Mouse (Mus musculus) gastrocnemius, adult 18-20 months (tissue): Measurements from ENCODE around the gene Nit2. TPM values are rescaled to one million over a fixed set of nuclear protein-coding genes. Genes with fewer than 3 reads are reported as not detected.

Experiments used
- DNase-seq: peaks from one replicate; pipeline ENCODE4 v3.0.0; 2021; ENCODE audit warnings: low spot score
- total RNA-seq, 2 experiments: library from RNA; stranded (reverse); gene quantifications; 2 replicates each; pipeline ENCODE4 v1.2.3; 2021

Gene Nit2
- total RNA-seq, 2 experiments from 2014 or later, result 19.2 to 22.5 TPM

DNA sequence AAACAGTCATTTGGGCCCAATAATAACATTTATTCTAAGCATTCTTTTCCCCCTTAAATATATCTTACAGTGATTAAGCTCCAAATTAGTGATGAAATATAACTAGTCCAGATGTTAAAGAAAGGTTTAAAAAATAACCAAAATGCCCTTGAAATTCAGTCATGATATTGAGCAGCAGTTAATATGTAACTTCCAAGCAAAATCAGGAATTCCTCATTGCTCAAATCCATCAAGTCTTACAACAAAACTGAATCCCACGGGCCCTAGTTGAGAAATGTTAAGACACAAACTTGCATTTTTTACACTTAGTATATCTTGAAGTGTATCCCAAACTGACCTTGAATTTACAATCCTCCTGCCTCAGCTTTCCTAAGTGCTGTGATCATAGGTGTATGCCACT lies 3.4 kb downstream of the Nit2 start:
- DNase-seq, result no peak

DNA sequence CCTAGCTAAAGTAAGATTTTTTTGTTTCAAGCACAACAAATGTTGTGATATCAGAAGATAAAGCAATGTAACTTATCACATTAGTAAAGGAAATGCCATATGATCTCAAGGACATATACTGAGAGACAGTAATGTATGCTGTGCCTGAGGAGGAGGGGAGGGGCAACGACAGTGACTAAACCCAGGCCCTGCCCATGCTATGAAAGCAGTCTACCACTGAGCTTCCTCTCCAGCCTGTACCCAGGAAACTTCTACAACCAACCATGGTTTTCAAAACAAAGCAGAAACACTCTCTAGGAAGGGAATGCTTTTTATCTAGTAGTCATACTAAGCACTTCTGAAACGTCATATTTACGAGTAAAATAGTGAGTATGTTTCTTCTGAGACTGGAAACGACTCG lies 4.3 kb downstream of the Nit2 start:
- DNase-seq, result no peak

DNA sequence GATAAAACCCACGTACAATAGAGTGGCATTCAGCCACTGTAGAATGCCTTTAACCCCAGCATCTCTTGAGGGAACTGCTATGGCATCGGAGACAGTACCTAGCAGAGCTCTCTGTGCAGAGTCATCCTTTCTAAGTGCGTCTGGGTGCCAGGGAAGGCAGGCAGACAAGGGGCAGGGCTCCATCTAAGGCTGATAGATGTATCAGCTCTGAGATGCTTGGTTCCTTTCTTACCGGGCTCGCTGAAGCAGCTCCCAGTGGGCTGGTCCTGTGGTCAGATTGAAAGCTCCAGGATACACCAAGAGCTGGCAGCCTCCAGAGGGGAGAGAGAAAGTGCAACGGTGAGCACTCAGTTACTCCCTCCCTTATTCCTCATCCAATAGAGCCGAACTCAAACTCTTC lies 7.3 kb downstream of the Nit2 start:
- no peak for DNase-seq

DNA sequence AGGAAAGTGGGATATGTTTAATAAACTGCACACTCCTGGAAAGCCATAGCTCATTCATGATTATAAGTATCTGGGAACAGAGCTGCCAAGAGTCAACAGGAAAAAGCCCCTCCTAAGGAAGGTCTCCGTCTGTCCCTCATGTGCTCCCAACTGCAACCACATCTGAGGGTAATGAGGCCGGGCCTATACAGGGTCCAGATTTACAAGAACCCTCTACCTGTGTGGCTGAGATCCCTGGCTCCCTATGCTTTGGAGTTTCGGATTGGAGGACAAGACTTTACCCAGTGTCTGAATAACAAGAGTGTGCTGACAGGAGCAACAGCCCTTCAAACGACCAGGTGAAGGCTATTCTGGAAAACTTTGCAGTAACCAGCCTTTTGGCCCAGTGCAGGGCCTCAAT lies 9.4 kb downstream of the Nit2 start:
- DNase-seq, result no peak

DNA sequence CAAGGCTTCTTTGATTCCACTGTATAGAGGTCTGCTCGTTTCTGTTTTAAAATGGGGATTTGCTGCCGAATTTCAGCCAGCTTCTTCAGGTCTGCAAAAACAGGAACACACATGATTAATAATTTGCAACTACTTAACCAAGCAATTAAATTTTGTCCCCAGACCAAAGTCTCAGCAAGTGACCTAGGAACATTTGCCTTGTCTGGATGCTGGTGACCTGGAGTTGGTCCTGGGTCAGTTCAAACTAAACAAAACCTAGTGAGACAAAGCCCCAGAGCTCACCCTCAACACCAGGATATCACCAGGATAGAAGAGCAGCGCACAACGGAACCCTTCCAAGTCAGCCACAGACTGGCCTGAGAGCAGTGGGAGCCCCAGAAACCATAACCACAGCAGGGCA lies 10.1 kb downstream of the Nit2 start:
- no peak for DNase-seq

DNA sequence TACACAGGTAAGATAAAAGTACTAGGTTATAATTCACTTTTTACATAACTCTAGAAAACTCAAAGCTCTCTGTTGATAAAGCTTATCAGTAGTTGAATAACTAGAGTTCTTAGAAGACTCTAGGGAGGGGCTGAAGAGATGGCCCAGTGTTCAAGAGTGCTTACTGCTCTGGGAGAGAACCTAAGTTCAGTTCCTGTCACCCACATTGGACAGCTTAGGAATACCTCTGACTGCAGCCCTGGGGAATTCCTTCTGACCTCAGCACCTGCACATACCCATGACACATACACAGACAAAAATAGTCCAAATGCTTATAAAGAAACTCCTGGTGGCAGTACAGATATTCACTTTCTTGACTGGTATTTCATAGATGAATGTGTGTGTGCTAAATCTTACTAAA lies 11.2 kb downstream of the Nit2 start:
- DNase-seq, result no peak

DNA sequence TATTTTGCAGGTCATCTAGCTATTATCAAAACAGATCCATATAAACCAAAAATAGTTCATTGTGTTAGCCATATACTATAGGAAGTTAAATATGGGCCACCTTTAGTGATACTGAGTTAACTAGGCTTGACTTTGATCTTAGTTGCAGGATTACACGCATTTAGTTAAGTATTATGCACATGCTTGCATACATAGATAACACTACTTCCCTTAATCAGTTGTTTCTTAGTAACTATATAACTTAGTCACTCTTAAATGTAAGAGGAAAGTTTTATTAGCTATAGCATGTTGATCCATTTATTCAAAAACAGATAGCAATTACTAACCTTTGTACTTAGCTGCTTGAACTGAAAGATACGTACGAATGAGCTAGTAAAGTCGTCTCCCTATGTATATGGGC lies 15.7 kb downstream of the Nit2 start:
- no peak for DNase-seq

DNA sequence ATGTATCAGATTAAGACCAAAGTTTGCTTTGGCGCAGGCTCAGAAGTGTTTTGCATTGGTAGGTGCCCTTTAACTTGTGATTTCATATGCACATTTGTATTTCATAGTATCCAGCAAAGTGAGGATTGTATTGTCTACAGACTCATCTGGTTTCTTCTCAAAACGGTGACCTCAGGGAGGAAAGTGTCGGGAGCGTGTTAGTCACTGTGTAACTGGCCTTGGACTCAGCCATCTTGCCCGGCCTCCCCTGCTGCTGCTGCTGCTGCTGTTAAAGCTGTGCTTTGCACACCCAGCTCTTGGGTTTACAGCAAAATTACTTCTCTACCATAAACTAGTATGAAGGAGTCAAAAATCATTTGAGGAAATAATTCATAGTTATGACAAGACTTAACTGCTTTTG lies 22.4 kb downstream of the Nit2 start:
- DNase-seq, result no peak

DNA sequence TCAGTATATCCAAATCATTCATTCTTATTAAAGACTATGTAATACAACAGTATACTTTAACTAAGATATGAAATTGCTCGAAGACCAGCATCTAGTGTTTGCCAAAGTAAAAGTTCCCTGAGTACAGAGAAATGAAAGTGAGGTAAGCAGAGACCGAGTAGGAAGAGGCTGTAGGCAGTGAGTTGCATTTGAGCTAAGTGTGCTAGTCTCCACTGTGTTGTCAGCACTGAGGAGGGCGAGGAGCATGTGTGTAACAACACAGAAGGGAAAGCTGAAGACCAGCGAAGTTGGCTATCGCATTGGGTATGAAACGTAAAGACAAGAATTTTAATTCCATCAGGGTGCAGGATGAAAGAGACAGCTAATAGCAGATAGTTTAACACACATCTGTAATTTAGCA lies 33.5 kb downstream of the Nit2 start:
- no peak for DNase-seq

DNA sequence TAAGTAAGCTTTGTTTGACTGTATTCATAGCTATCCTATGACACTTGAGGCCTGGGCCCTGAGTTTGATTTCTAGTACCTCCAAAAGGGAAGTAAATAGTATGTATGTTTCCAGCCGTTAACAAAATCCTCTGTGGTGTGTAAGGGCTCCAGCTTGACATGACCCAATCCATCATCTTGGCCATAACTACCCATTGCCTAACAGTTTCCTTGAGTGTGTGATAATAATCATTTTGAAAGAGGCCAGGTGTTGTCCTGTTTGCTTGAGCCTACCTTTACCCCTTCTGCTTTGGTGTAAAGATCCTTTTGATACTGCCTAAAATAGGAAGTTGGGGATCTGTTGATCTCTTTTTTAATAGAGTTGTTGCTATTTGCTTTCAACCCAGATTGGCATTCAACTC lies 34.8 kb downstream of the Nit2 start:
- no peak for DNase-seq

DNA sequence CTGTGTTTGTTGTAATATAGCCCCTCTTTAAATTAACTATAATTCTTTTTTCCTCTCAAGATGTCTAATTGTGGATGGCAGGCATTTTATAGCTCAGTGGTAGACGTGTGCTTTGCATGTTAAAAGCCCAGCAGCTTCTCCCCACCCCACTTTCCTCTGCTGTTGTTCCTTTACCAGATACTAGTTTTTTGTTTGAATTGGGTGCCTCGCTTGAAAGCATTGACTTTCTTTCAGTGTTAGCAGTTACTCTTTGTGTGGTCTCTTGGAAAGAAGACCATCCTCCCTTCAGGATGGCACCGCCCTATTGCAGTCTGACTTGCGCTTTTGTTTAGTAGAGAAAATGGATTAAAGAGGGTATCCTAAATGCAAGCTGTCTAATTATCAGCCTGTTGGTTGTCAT lies 35.6 kb downstream of the Nit2 start:
- no peak for DNase-seq

DNA sequence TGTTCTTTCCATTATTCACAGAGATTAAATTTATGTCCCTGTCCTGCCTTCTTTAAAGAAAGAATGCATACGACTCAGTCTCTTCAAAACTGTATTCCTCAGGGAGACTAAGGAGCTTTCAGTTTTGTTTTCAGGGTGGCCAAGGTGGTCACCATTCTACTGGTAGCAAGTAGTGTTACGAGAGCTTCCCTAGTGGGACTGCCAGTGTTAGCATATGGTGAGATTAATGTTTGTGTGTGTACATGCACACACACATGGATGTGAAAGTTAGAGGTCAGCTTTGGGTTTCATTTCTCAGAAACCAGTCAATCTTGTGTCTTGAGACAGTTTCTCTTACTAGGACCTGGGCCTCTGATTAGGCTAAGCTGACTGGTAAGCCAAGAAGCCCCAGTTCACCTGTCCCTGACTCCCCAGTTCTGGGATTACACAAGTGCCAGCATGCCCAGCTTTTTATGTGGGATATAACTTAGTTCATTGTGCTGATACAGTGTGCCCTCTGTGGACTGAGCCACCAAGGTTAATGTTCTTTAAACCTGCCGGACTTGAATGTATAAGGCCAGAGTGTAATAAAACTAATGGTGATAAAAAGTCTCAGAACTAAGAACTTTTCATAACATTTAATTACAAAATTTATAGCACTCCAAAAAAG lies 36.3 kb downstream of the Nit2 start:
- no peak for DNase-seq

DNA sequence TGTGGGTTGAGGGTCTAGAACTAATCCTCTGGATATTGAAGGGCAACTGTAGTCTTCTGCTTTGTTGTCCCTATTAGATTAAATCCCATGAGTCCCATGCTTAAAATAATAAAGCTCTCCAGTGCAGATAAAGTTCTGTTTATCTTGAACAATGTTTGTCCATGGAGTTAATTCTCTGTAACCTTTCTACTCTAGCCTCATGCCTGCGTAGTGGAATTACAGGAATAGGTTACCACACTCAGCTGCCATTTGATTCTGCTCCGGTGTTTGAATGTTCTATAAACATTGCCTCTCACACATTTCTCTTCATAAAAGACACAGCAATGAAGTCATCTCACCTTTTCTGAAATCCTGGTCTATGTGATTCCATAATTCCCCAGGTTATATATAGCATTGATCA lies 39.3 kb downstream of the Nit2 start:
- DNase-seq, result no peak

DNA sequence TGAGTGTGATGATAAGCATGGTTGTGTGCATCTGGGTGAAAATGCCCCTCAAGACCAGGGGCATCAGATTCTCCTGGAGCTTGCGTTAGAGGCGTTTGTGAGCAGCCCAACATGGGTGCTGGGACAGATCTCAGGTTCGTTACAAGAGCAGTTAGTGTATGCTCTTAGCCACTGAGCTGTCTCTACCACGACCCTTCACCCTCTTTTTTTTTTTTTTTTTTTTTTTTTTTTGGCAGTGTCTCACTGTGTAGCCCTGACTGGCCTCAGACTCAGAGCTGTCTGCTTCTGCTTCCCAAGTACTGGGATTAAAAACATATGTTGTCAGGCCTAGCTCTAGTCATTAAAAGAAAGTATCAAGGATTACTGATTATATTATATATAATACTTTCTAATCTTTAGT lies 40.9 kb downstream of the Nit2 start:
- DNase-seq, result no peak

DNA sequence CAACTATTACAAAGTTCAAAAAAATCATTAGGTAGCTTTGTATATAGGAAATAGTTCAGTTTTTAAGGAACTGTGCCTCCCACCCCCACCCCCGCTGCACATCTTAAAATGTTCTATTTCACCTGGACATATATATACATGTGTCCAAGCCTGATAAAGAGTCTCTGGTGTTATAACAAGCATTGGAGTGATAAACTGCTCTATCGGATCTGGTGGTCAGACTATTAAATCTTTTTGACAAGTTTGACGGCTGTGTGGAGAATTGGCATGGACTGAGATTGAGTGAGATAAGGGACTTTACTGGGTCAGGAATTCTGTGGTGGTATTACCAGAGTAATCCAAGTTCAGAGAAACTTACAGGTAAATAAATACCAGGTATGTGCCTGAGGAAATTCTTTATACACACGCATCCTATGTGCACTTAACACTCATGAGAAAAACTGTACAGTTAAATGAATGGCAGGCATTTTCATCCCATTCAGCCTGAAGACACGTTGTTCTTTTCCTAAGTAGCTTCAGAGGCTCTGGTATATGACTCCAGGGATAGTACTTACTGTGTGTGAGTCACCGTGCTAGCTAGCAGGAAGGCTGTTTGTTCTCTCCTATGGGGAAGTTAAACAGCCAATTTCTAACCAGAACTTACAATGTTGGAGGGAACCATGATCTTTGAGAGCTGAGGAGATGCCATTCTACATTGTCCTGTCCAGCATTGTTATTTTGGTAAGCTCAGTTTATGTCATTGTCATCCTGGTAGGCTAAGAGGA lies 44.3 kb downstream of the Nit2 start:
- no peak for DNase-seq

DNA sequence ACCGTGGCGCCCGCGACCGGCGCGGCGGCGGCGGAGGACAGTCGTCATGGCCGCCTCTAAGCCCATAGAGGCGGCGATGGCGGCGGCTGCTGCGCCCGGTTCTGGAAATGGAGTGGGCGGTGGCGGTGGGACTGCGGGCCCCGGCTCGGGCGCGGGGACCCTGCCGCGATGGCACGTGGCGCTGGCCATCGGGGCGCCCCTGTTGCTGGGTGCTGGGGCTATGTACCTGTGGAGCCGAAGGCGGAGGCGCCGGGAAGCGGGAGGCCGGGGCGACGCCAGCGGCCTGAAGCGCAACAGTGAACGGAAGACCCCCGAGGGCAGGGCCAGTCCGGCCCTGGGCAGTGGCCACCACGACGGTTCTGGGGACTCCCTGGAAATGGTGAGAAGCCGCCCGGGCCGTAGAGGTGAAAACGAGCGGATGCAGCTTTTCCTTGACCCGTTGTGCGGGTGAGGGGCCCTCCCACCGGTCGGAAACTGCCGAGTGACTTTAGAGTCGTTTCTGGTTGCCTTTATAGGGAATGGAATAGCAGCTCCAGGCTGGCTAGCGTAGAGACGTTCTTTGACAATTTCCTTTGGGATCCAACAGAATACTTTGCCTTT lies 45.2 kb downstream of the Nit2 start:
- peak; percentile 6 for DNase-seq

DNA sequence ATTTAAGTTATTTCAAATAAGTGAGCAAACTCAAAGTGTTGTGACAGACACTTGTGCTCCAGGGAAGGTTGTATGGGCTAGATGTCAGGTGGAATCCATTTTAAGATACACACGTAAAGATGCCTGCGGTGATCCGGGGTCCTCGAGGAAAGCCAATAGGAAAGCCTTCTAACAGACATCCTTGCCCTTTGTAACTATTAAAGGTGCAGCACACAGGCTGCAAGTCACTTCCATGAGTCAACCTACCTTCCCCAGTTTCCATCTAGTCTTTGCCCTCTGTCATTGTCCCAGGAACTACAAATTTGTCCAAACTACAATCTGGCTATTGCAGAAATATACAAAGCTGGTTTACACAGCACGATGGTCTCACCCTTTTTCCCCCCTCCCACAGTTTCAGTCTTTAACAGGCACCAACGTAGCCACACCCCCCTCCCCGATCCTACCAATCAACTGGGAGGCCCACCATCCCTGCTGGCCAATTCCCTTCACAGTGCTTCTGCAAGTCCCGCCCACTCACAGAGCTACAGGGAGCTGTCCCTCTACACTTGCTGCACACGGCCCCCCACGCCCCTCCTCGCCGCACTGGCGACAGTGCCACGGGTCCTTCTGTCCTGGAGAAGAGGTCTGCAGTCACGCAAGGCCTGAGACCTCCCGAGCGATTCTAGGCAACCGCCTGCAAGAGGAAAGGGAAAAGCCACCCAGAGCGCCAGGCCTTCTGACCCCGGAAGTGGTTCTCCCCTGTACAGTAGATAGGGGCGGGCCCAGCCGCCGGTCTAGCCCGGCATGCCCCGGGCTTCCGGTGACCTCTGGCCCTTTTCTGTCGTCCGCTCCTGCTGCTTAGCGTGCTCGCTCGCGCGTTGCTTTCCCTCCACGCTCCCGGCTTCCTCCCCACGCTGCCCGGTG lies 46.0 kb downstream of the Nit2 start, which contains the start of gene Tomm70a:
Gene Tomm70a, plus strand, starts transcription at position 791 of the 903 bp plus-strand sequence.
- peak; percentile 93 for DNase-seq

DNA sequence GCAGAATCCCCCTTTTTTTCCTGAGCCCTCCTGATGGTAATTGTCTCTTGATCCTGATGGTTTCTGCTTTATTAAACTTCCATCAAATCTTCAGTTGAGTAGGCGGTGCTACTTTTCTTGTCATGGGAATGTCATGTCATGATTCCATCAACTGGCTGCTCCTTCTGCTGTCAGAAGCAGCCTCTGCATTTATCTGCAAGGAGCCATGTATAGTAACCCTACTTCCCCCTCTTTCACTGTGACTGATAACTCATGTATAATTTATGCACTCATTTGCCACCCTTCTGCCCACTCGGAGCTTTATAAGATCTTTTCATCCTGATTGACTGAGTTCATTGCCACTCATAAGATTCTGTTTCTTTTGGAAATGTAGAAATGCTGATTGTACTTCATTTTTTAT lies 49.6 kb downstream of the Nit2 start:
- DNase-seq, result no peak

DNA sequence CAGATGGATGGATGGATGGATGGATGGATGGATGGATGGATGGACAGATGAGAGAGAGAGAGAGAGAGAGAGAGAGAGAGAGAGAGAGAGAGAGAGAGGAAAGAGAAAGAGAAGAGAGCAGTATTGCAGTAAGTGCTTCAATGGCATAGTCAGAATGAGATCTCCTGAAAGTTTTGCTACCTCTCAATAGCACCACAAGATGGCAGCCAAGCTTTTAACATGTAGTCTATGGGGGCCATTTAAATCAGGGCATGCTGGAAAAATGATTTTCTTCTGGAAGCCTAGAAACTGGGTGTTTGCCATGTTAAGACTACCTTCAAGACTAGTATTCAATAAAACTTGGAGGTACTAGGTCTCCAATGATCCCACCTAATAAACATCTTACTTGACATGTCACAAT lies 51.1 kb downstream of the Nit2 start:
- DNase-seq, result no peak
